Mouse (Mus musculus) cerebellum, postnatal 14 days (tissue): Measurements from ENCODE around the gene Gdf15.

ENCODE experiments used
- DNase-seq, 2 experiments: peaks; one replicate each; pipeline ENCODE4 v3.0.0; 2021; ENCODE audit warnings: mixed read lengths in 2 of 2

The Gdf15 gene

GRCm38 (mm10) chr8:70656193-70656790 is 24.0 kb upstream of the Gdf15 start:
- no peak for DNase-seq

- no peak for DNase-seq
These were observed 23.2 kb upstream of the Gdf15 start for GRCm38 (mm10) chr8:70655469-70655868.

GRCm38 (mm10) chr8:70654121-70654520 is 21.9 kb upstream of the Gdf15 start:
- DNase-seq: no peak

- DNase-seq: peak in 1 of 2 experiments; percentile 50
These were observed 21.0 kb upstream of the Gdf15 start for GRCm38 (mm10) chr8:70653226-70653625.

- no peak for DNase-seq
These were observed 18.1 kb upstream of the Gdf15 start for GRCm38 (mm10) chr8:70650351-70650750.

- DNase-seq: peak; percentile 84 to 90
These were observed 17.1 kb upstream of the Gdf15 start for GRCm38 (mm10) chr8:70649324-70649723.

GRCm38 (mm10) chr8:70648921-70649320 is 16.7 kb upstream of the Gdf15 start:
- DNase-seq: no peak

GRCm38 (mm10) chr8:70648164-70648442 is 15.8 kb upstream of the Gdf15 start:
- no peak for DNase-seq

- no peak for DNase-seq
These were observed 15.3 kb upstream of the Gdf15 start for GRCm38 (mm10) chr8:70647343-70648163.

GRCm38 (mm10) chr8:70646775-70647174 is 14.5 kb upstream of the Gdf15 start:
- no peak for DNase-seq

GRCm38 (mm10) chr8:70646369-70646768 is 14.1 kb upstream of the Gdf15 start:
- DNase-seq: no peak

GRCm38 (mm10) chr8:70645501-70646224 is 13.4 kb upstream of the Gdf15 start:
- DNase-seq: no peak

GRCm38 (mm10) chr8:70644065-70644464 is 11.8 kb upstream of the Gdf15 start:
- DNase-seq: peak in 1 of 2 experiments; percentile 53

- DNase-seq: no peak
These were observed 10.8 kb upstream of the Gdf15 start for GRCm38 (mm10) chr8:70643019-70643418.

GRCm38 (mm10) chr8:70638752-70639151 is 6.5 kb upstream of the Gdf15 start:
- no peak for DNase-seq

GRCm38 (mm10) chr8:70636838-70637237 is 4.6 kb upstream of the Gdf15 start:
- no peak for DNase-seq

GRCm38 (mm10) chr8:70635527-70635926 is 3.3 kb upstream of the Gdf15 start:
- no peak for DNase-seq

GRCm38 (mm10) chr8:70634066-70634465 is 1.8 kb upstream of the Gdf15 start:
- peak in 1 of 2 experiments; percentile 48 for DNase-seq

- no peak for DNase-seq
These were observed 820 bp downstream of the Gdf15 start for GRCm38 (mm10) chr8:70631436-70631835.

- no peak for DNase-seq
These were observed 1.5 kb downstream of the Gdf15 start for GRCm38 (mm10) chr8:70630532-70631381.

GRCm38 (mm10) chr8:70629574-70630531 is 2.4 kb downstream of the Gdf15 start:
- DNase-seq: peak; percentile 91 to 94
